Comparison of ENCODE assay signal across 29 mouse cellular contexts in the genomic region with DNA sequence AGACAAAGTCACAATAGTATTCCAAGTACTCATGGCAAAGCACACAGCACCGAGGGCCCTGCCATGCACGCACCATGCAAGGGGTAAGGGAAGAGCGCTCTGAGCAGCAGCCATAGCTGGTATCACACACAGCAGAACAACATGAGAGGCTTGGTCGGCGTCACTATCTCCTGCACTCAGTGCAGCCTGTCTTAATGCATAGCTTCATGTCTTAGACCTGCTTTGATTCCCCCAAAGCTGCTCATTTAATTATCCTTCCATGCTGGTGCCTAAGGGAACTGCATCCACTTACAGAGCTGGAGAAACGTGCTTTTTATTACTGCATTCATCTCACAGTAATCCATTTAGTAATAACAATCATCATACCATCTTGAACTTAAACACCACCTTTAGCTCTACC.
DNase-seq lines count a peak whose midpoint lies in the region; ATAC-seq lines count a peak whose summit lies in the region.
"Had no signal": no experiment of that assay in that cellular context is flagged by ENCODE, and none has a peak within 500 bp of the region (broad histone marks: within the 10 kb centered on the region; RNA-seq: fewer than 3 reads in every experiment).

No protein-coding gene starts in this region.

- no peak overlapping the region for H3K27ac ChIP-seq in hindbrain, embryonic 11.5 days (ENCODE audit: low read depth, low read length)
- no peak overlapping the region for H3K27ac ChIP-seq in hindbrain, embryonic 16.5 days (ENCODE audit: low read depth, low read length)
- no peak overlapping the region for H3K27ac ChIP-seq in midbrain, embryonic 12.5 days (replicated peaks)
- H3K27ac ChIP-seq in midbrain, embryonic 10.5 days (replicated peaks), result no peak overlapping the region
- no peak overlapping the region for H3K27ac ChIP-seq in neural tube, embryonic 12.5 days
- H3K27ac ChIP-seq: heart, adult 2 months; kidney, embryonic 15.5 days; layer of hippocampus, adult 2 months; limb, embryonic 13.5 days; stomach, embryonic 15.5 days had no signal

- no peaks in the 10 kb centered on the region for H3K9me3 ChIP-seq in hindbrain, embryonic 11.5 days (ENCODE audit: control insufficient read depth, low read length)
- no peaks in the 10 kb centered on the region for H3K9me3 ChIP-seq in hindbrain, embryonic 16.5 days (ENCODE audit: control insufficient read depth, low read length)
- H3K9me3 ChIP-seq in midbrain, embryonic 12.5 days, result no peaks in the 10 kb centered on the region
- H3K9me3 ChIP-seq in midbrain, embryonic 10.5 days (replicated peaks), result no peaks in the 10 kb centered on the region
- no peaks in the 10 kb centered on the region for H3K9me3 ChIP-seq in neural tube, embryonic 12.5 days
- H3K9me3 ChIP-seq: heart, embryonic 12.5 days; kidney, embryonic 15.5 days; limb, embryonic 13.5 days; stomach, embryonic 15.5 days had no signal

- no peaks in the 10 kb centered on the region for H3K36me3 ChIP-seq in hindbrain, embryonic 11.5 days (ENCODE audit: control insufficient read depth, insufficient read depth, low read length)
- H3K36me3 ChIP-seq in hindbrain, embryonic 16.5 days (ENCODE audit: control insufficient read depth, insufficient read depth, low read length), result no peaks in the 10 kb centered on the region
- no peaks in the 10 kb centered on the region for H3K36me3 ChIP-seq in midbrain, embryonic 12.5 days
- no peaks in the 10 kb centered on the region for H3K36me3 ChIP-seq in midbrain, embryonic 10.5 days
- H3K36me3 ChIP-seq in neural tube, embryonic 12.5 days, result no peaks in the 10 kb centered on the region
- H3K36me3 ChIP-seq: heart, embryonic 12.5 days; kidney, embryonic 15.5 days; limb, embryonic 13.5 days; stomach, embryonic 15.5 days had no signal

- H3K4me2 ChIP-seq in hindbrain, embryonic 11.5 days (replicated peaks; ENCODE audit: low read depth, low read length), result no peak overlapping the region
- H3K4me2 ChIP-seq in hindbrain, embryonic 16.5 days (ENCODE audit: low read length), result no peak overlapping the region
- no peak overlapping the region for H3K4me2 ChIP-seq in midbrain, embryonic 12.5 days (replicated peaks)
- no peak overlapping the region for H3K4me2 ChIP-seq in neural tube, embryonic 12.5 days (replicated peaks)
- H3K4me2 ChIP-seq: heart, embryonic 12.5 days; kidney, embryonic 15.5 days; limb, embryonic 13.5 days; liver, embryonic 11.5 days; stomach, embryonic 15.5 days had no signal

- no peak overlapping the region for H3K4me3 ChIP-seq in hindbrain, embryonic 11.5 days (ENCODE audit: low read depth, low read length)
- H3K4me3 ChIP-seq in hindbrain, embryonic 16.5 days (ENCODE audit: low read length), result no peak overlapping the region
- H3K4me3 ChIP-seq in midbrain, embryonic 12.5 days, result no peak overlapping the region
- no peak overlapping the region for H3K4me3 ChIP-seq in midbrain, embryonic 10.5 days
- no peak overlapping the region for H3K4me3 ChIP-seq in neural tube, embryonic 12.5 days
- H3K4me3 ChIP-seq: erythroblast, embryonic 14.5 days; heart, adult 2 months; heart, embryonic 12.5 days; kidney, embryonic 15.5 days; layer of hippocampus, adult 2 months; limb, embryonic 13.5 days; stomach, embryonic 15.5 days had no signal

- no peaks in the 10 kb centered on the region for H3K27me3 ChIP-seq in hindbrain, embryonic 11.5 days (ENCODE audit: control insufficient read depth, insufficient read depth, low read length)
- no peaks in the 10 kb centered on the region for H3K27me3 ChIP-seq in hindbrain, embryonic 16.5 days (replicated peaks; ENCODE audit: control insufficient read depth, insufficient read depth, low read length)
- H3K27me3 ChIP-seq in midbrain, embryonic 12.5 days, result no peaks in the 10 kb centered on the region
- no peaks in the 10 kb centered on the region for H3K27me3 ChIP-seq in midbrain, embryonic 10.5 days (ENCODE audit: low read depth, poor library complexity, severe bottlenecking)
- H3K27me3 ChIP-seq in neural tube, embryonic 12.5 days (replicated peaks), result no peaks in the 10 kb centered on the region
- H3K27me3 ChIP-seq: CH12.LX; heart, embryonic 12.5 days; kidney, embryonic 15.5 days; limb, embryonic 13.5 days; stomach, embryonic 15.5 days had no signal

- 88% methylated on average over 6 of the region's 6 CpGs for WGBS in hindbrain, embryonic 11.5 days
- 85% methylated on average over 6 of the region's 6 CpGs for WGBS in hindbrain, embryonic 16.5 days
- 77% methylated on average over 6 of the region's 6 CpGs for WGBS in midbrain, embryonic 12.5 days
- 84% methylated on average over 6 of the region's 6 CpGs for WGBS in midbrain, embryonic 10.5 days
- WGBS in neural tube, embryonic 12.5 days, result 73% methylated on average over 6 of the region's 6 CpGs

- H3K4me1 ChIP-seq in hindbrain, embryonic 11.5 days (replicated peaks; ENCODE audit: control insufficient read depth, insufficient read depth, low read length), result no peaks in the 10 kb centered on the region
- H3K4me1 ChIP-seq in hindbrain, embryonic 16.5 days (ENCODE audit: control insufficient read depth, insufficient read depth, low read depth, low read length), result no peaks in the 10 kb centered on the region
- no peaks in the 10 kb centered on the region for H3K4me1 ChIP-seq in midbrain, embryonic 12.5 days
- peaks cover 6% of the 10 kb centered on the region for H3K4me1 ChIP-seq in midbrain, embryonic 10.5 days
- H3K4me1 ChIP-seq in neural tube, embryonic 12.5 days, result no peaks in the 10 kb centered on the region
- H3K4me1 ChIP-seq: heart, embryonic 12.5 days; kidney, embryonic 15.5 days; stomach, embryonic 15.5 days had no signal

- ATAC-seq in hindbrain, embryonic 11.5 days (ENCODE audit: low FRiP score), result 0 out of 2 replicates have a peak, but pooled peaks have one; percentile 34
- ATAC-seq in hindbrain, embryonic 16.5 days, result no peak
- ATAC-seq in midbrain, embryonic 12.5 days (ENCODE audit: low FRiP score, low read depth), result 0 out of 2 replicates have a peak, but pooled peaks have one; percentile 39
- ATAC-seq in neural tube, embryonic 12.5 days (ENCODE audit: low FRiP score, low read depth), result 0 out of 2 replicates have a peak, but pooled peaks have one; percentile 35
- ATAC-seq: activated CD4-positive, CD25-positive, alpha-beta regulatory T cell, adult 4 months; forebrain, embryonic 16.5 days; intestine, postnatal 0 days had no signal

- no peak overlapping the region for H3K9ac ChIP-seq in hindbrain, embryonic 11.5 days (ENCODE audit: low read depth, low read length)
- H3K9ac ChIP-seq in hindbrain, embryonic 16.5 days (ENCODE audit: low read depth, low read length), result no peak overlapping the region
- no peak overlapping the region for H3K9ac ChIP-seq in midbrain, embryonic 12.5 days (replicated peaks)
- H3K9ac ChIP-seq in neural tube, embryonic 12.5 days, result no peak overlapping the region
- H3K9ac ChIP-seq: heart, embryonic 12.5 days; kidney, embryonic 15.5 days; limb, embryonic 13.5 days; stomach, embryonic 15.5 days had no signal

- DNase-seq in hindbrain, embryonic 11.5 days (ENCODE audit: low spot score), result no peak
- DNase-seq in midbrain, embryonic 10.5 days (ENCODE audit: low spot score), result no peak
- DNase-seq in layer of hippocampus, adult 9-11 months, result no peak
- no peak for DNase-seq in thymus, postnatal 25 days
- DNase-seq: adrenal gland, adult 2 months; adrenal gland, postnatal 36 days; cerebellum, adult 2 months; cerebellum, postnatal 14 days; heart, adult 2 months; heart, postnatal 4 days; kidney, postnatal 36 days; layer of hippocampus, postnatal 36 days; lung, postnatal 36 days; retina, postnatal 1 day; right cerebral cortex, postnatal 14 days had no signal
